Mouse (Mus musculus) CH12.LX (cell line): Measurements from ENCODE around the gene AY074887. TPM values are rescaled to one million over a fixed set of nuclear protein-coding genes. Genes with fewer than 3 reads are reported as not detected.
A peak's percentile ranks its signal among the peaks of the same experiment; 100 is the strongest.
"Not testable (repeated sequence)": the region's sequence is repeated elsewhere in the genome, so short reads cannot be mapped to it uniquely, and the experiment has no call there.

Experiments
- DNase-seq: peaks from one replicate; pipeline ENCODE4 v3.0.0-alpha.2; 2013; ENCODE audit errors: extremely low read depth
- H3K27ac ChIP-seq: 2 replicates; pipeline ENCODE4 v1.5.1; 2012; ENCODE audit warnings: low read depth, mild to moderate bottlenecking, control low read depth, moderate library complexity; ENCODE audit not compliant: insufficient read depth
- H3K27me3 ChIP-seq: replicated peaks from 2 replicates; pipeline ENCODE3; 2012; ENCODE audit warnings: inconsistent platforms
- H3K36me3 ChIP-seq, 2 experiments: replicated peaks in 1 of 2; 2 replicates each; pipeline versions ENCODE3 to v1.6.1; 2012; ENCODE audit warnings: inconsistent platforms in 1 of 2, low read length in 1 of 2, mild to moderate bottlenecking in 1 of 2, mixed read lengths in 1 of 2, moderate library complexity in 1 of 2; ENCODE audit not compliant: control insufficient read depth in 1 of 2, insufficient read depth in 1 of 2
- H3K4me1 ChIP-seq, 2 experiments: 2 replicates each; pipeline ENCODE4 v1.6.1; 2012; ENCODE audit warnings: inconsistent platforms in 1 of 2, moderate library complexity in 1 of 2; ENCODE audit not compliant: insufficient read depth in 2 of 2, control insufficient read depth in 1 of 2
- H3K4me2 ChIP-seq: 2 replicates; pipeline ENCODE4 v1.6.1; 2012; ENCODE audit warnings: low read depth, mild to moderate bottlenecking, control low read depth; ENCODE audit not compliant: poor library complexity, insufficient read depth, severe bottlenecking
- H3K4me3 ChIP-seq, 3 experiments: fragments of 150-350 bp in 1 of 3; sonication (generic) in 1 of 3; replicated peaks in 1 of 3; 2 replicates each; pipeline versions ENCODE3 to v1.5.1; 2011 to 2012; ENCODE audit warnings: low read depth in 2 of 3, low read length in 2 of 3, mild to moderate bottlenecking in 2 of 3, moderate library complexity in 2 of 3, control low read depth in 1 of 3, improper control_type of control experiment in 1 of 3, inconsistent platforms in 1 of 3, mixed read lengths in 1 of 3; ENCODE audit not compliant: poor library complexity in 1 of 3
- H3K79me2 ChIP-seq: replicated peaks from 2 replicates; pipeline ENCODE4 v1.6.1; 2012; ENCODE audit warnings: mild to moderate bottlenecking, moderate library complexity; ENCODE audit not compliant: control insufficient read depth, poor library complexity, insufficient read depth, severe bottlenecking; ENCODE audit errors: extremely low read depth
- H3K9ac ChIP-seq: 2 replicates; pipeline ENCODE4 v1.6.1; 2012; ENCODE audit warnings: low read depth, mild to moderate bottlenecking, control low read depth, moderate library complexity; ENCODE audit not compliant: insufficient read depth
- H3K9me3 ChIP-seq: replicated peaks from 2 replicates; pipeline ENCODE3; 2012; ENCODE audit warnings: low read length, inconsistent platforms, mixed read lengths
- BHLHE40 ChIP-seq: IDR thresholded peaks from 2 replicates; pipeline ENCODE4 v1.6.1; 2011; ENCODE audit warnings: mild to moderate bottlenecking, low read depth, low read length, improper control_type of control experiment
- CHD2 ChIP-seq: IDR thresholded peaks from 2 replicates; pipeline ENCODE4 v1.6.1; 2011; ENCODE audit warnings: low read length, improper control_type of control experiment
- ELF1 ChIP-seq: IDR thresholded peaks from 2 replicates; pipeline ENCODE4 v1.6.1; 2014; ENCODE audit warnings: low read depth, mild to moderate bottlenecking, inconsistent platforms, low read length, improper control_type of control experiment
- EP300 ChIP-seq: IDR thresholded peaks from 2 replicates; pipeline ENCODE4 v1.6.1; 2011; ENCODE audit warnings: low read length, improper control_type of control experiment
- ETS1 ChIP-seq: conservative IDR thresholded peaks from 2 replicates; pipeline ENCODE4 v1.6.1; 2012; ENCODE audit warnings: low read depth, mild to moderate bottlenecking, inconsistent platforms, low read length, improper control_type of control experiment, moderate library complexity
- GABPA ChIP-seq: IDR thresholded peaks from 2 replicates; pipeline ENCODE4 v1.6.1; 2012; ENCODE audit warnings: low read depth, low read length, improper control_type of control experiment, inconsistent platforms; ENCODE audit not compliant: insufficient replicate concordance
- HCFC1 ChIP-seq: IDR thresholded peaks from 2 replicates; pipeline ENCODE4 v1.6.1; 2012; ENCODE audit warnings: low read depth, mild to moderate bottlenecking, inconsistent platforms, low read length, improper control_type of control experiment
- JUN ChIP-seq: IDR thresholded peaks from 2 replicates; pipeline ENCODE4 v1.6.1; 2011; ENCODE audit warnings: low read depth, mild to moderate bottlenecking, low read length, improper control_type of control experiment, moderate library complexity; ENCODE audit not compliant: insufficient read depth
- JUND ChIP-seq: conservative IDR thresholded peaks from 2 replicates; pipeline ENCODE4 v1.6.1; 2011; ENCODE audit warnings: low read depth, low read length, improper control_type of control experiment
- KAT2A ChIP-seq: IDR thresholded peaks from 2 replicates; pipeline ENCODE4 v1.6.1; 2012; ENCODE audit warnings: low read length, improper control_type of control experiment, inconsistent platforms; ENCODE audit not compliant: insufficient replicate concordance
- MAZ ChIP-seq: IDR thresholded peaks from 2 replicates; pipeline ENCODE4 v1.6.1; 2012; ENCODE audit warnings: low read depth, mild to moderate bottlenecking, inconsistent platforms, low read length, improper control_type of control experiment, moderate library complexity
- NELFE ChIP-seq: IDR thresholded peaks from 2 replicates; pipeline ENCODE4 v1.6.1; 2011; ENCODE audit warnings: low read depth, low read length, improper control_type of control experiment
- POLR2AphosphoS2 ChIP-seq: IDR thresholded peaks from 2 replicates; pipeline ENCODE4 v1.6.1; 2011; ENCODE audit warnings: low read depth, low read length, improper control_type of control experiment
- RCOR1 ChIP-seq: conservative IDR thresholded peaks from 2 replicates; pipeline ENCODE4 v1.6.1; 2012; ENCODE audit warnings: low read depth, mild to moderate bottlenecking, inconsistent platforms, low read length, improper control_type of control experiment
- SMC3 ChIP-seq: IDR thresholded peaks from 2 replicates; pipeline ENCODE4 v1.6.1; 2011; ENCODE audit warnings: low read depth, low read length, improper control_type of control experiment
- ZC3H11A ChIP-seq: IDR thresholded peaks from 2 replicates; pipeline ENCODE4 v1.6.1; 2012; ENCODE audit warnings: low read depth, mild to moderate bottlenecking, inconsistent platforms, low read length, improper control_type of control experiment
- ZNF384 ChIP-seq: IDR thresholded peaks from 2 replicates; pipeline ENCODE4 v1.6.1; 2012; ENCODE audit warnings: low read depth, low read length, improper control_type of control experiment, inconsistent platforms
- dilution Hi-C: fragments of 300-500 bp; cut with MboI; formaldehyde crosslinking; loops from 2 replicates; pipeline ENCODE4 v1.14.3; 2020; ENCODE audit warnings: low sequenced_read_pairs; ENCODE audit not compliant: extremely low pct_unique_long_range_greater_than_20kb, extremely low pct_ligation_motif_present
- in situ Hi-C: fragments of 300-500 bp; cut with MboI; formaldehyde crosslinking; loops from 3 replicates; pipeline ENCODE4 v1.14.3; 2019; ENCODE audit warnings: low sequenced_read_pairs, low pct_ligation_motif_present, low pct_unique_long_range_greater_than_20kb, mixed read lengths
- polyA plus RNA-seq: library from polyadenylated mRNA; unstranded; fragments of >175 nt; gene quantifications from 2 replicates; pipeline ENCODE4 v1.2.1, GENCODE M21; 2012; ENCODE audit warnings: low read depth; ENCODE audit not compliant: insufficient read length
- total RNA-seq, 2 experiments: library from RNA; depleted of rRNA; stranded (reverse); fragments of 300-350 nt in 1 of 2; fragments of >200 nt in 1 of 2; gene quantifications; 2 replicates each; pipeline ENCODE4 v1.2.3; 2012 to 2014

AY074887 gene
- total and polyA plus RNA-seq, 3 experiments: not detected

DNA sequence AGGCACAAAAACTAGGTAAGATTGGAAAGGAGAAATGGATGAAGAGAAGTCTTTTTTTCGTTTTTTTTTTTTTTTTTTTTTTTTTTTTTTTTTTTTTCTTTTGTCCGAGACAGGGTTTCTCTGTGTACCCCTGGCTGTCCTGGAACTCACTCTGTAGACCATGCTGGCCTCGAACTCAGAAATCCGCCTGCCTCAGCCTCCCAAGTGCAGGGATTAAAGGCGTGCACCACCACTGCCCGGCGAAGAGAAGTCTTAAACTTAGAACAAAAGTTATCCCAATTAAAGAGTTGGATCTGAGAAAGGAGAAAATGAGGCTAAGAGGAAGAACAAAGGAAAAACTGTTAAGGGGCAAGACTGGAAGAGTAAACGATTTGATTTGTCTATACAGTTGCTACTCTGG lies 636 bp downstream of the AY074887 start:
- 0 out of 2 replicates have a peak, but pooled peaks have one; percentile 26 for TF ChIP-seq RCOR1
- 0 out of 2 replicates have a peak, but pooled peaks have one; percentile 5 for TF ChIP-seq ETS1
- 0 out of 2 replicates have a peak, but pooled peaks have one; percentile 30 for TF ChIP-seq EP300
- TF ChIP-seq ZNF384: peak; percentile 82
- H3K27me3 ChIP-seq, H3K9me3 ChIP-seq, dilution Hi-C loops, DNase-seq, H3K9ac ChIP-seq, H3K27ac ChIP-seq, in situ Hi-C loops: not testable (repeated sequence)
- Histone ChIP-seq H3K4me2 (peak overlapping the region; percentile 66; the same call in 1 of the 2 replicates), H3K4me1 (peaks cover 3 to 33% of the 10 kb centered on the region in 2 experiments; a peak in 3 of 4 replicates), H3K36me3 (peaks cover 18 to 29% of the 10 kb centered on the region in 2 experiments), H3K79me2 (peaks cover 15% of the 10 kb centered on the region), H3K4me3 (peak overlapping the region; percentile 37 to 82 (median 57))

DNA sequence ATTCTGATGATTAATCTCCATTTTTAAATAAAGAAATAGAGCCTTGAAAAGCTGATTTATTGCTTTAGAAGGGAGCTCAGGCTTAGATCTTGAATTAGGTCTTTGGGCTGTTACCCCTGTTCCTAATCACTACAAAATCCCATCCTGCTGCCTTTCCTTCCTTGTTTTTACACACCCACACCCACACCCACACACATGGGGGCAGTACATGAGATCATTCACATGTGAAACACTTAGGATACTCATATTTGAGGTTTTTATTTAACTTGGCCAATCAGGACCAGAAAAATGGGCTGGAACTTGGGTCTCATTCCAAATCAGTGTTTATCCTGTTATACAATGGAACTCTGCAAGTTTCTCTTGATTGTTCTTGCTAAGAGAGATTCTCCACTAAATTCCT lies 1.3 kb downstream of the AY074887 start:
- dilution Hi-C loops: no loop called here
- H3K4me1 ChIP-seq: peaks cover 3 to 33% of the 10 kb centered on the region in 2 experiments; a peak in 3 of 4 replicates
- DNase-seq: no peak
- no peak overlapping the region for H3K4me2 ChIP-seq
- peaks cover 15% of the 10 kb centered on the region for H3K79me2 ChIP-seq
- H3K27ac ChIP-seq: no peak overlapping the region
- H3K9ac ChIP-seq: no peak overlapping the region
- in situ Hi-C loops: no loop called here
- H3K4me3 ChIP-seq: no peak overlapping the region
- H3K9me3 ChIP-seq: no peaks in the 10 kb centered on the region
- no peak for TF ChIP-seq GABPA
- no peak for TF ChIP-seq MAZ
- no peak for TF ChIP-seq RCOR1
- no peak for TF ChIP-seq JUN
- no peak for TF ChIP-seq BHLHE40
- no peak for TF ChIP-seq ELF1
- TF ChIP-seq POLR2AphosphoS2: no peak
- TF ChIP-seq JUND: no peak
- no peak for TF ChIP-seq KAT2A
- no peak for TF ChIP-seq HCFC1
- TF ChIP-seq SMC3: no peak
- no peak for TF ChIP-seq ZC3H11A
- no peak for TF ChIP-seq CHD2
- TF ChIP-seq NELFE: no peak
- TF ChIP-seq, all 38 proteins: peak for 0
- Histone ChIP-seq H3K36me3 (peaks cover 16 to 25% of the 10 kb centered on the region in 2 experiments), H3K27me3 (no peaks in the 10 kb centered on the region)
